Mouse (Mus musculus) megakaryocyte, adult 5-6 weeks (primary cell): ENCODE measurements around the gene Usp30. TPM values are rescaled to one million over a fixed set of nuclear protein-coding genes. Genes with fewer than 3 reads are reported as not detected.

Experiments
- ATAC-seq: 2 replicates; pipeline ENCODE4 v1.8.0; 2016; ENCODE audit warnings: mild to moderate bottlenecking, inconsistent platforms; ENCODE audit not compliant: poor library complexity, severe bottlenecking
- total RNA-seq, 2 experiments: library from RNA; stranded (forward) in 1 of 2; stranded (reverse) in 1 of 2; fragments of 153-499, 151-499 nt in 1 of 2; fragments of 221-1000, 200-1000 nt in 1 of 2; gene quantifications; 2 replicates each; pipeline versions ENCODE4 v1.2.3 to v1.2.4; 2015 to 2017

The Usp30 gene
- total RNA-seq, 2 experiments from 2014 or later, result 2.8 to 4.7 TPM

DNA sequence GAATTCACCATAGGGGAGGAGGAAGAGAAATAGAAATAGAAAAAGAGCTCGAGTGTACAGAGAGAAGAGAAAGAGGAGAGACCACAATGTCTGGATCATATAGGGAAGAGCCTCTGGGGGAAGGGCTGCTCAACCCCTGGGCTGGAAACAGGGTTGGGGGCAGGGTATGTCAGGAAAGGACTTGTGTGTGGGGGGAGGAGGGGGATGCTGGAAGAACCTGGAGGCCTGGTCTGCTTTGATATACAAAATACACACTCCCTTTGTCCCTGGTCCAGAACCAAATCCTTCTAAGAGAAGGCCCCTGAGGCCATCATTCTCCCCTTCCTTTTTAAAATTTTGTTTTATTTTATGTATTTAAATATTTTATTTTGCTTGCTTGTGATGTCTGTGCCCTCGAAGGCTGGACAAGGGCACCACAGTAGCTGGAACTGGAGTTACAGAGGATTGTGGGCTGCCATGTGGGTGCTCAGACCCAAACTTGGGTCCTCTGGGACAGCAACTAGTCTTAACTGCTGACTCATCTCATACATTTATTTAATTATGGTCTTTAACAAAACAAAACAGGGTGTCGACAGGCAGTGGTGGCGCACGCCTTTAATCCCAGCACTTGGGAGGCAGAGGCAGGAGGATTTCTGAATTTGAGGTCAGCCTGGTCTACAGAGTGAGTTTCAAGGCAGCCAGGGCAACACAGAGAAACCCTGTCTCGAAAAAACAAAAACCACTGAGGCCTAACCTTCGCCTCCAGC, 61.4 kb downstream of the Usp30 start:
- ATAC-seq, result no peak

DNA sequence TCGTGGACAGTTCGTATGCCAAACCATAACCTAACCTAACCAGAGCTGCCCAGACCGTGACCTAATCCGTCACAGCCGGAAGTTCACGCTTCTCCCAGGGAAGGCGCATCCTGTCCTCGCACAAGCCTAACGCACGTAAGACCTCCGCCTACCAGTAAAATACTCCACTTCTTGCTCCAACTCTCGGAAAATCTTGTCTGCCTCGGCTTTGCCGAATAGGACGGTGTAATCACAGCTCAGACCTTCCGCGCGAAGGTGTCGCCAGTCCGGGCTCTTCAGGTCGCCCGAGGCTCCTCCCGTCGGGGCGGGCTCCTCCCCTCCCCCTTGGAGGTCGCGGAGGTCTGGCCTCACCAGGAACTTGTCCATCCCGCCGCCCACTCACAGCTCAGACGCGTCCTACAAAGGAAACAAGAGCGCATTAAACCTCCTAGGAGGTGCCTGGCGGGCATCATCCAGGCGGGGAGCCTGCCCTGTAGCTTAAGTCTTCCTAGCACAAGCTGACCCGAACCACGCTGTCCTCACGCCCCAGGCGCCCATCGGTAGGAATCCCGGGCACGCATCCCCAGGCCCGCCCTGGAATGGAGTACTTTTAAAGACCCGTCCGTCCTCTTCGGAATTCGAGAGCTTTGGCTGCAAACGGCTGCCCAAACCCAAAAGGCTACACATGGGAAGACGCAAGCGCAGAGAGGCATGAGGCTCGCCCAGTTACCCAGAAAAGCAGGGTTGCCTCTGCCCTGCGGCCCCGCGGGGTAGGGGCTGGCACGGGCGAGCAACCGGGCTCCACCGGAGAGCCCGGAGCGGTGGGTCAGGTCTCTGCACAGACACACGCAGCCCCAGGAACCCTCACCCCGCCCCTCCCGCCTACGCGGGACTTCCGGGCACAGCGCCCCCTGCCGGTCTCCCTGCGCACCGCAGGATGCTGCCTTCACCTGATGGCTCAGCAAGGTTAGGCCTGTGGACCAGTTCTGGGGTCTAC, 62.4 kb downstream of the Usp30 start, which contains the start of gene Alkbh2:
Gene Alkbh2 (minus strand): TSS at position 845 of the 976 bp plus-strand sequence.
- peak; percentile 65 for ATAC-seq

DNA sequence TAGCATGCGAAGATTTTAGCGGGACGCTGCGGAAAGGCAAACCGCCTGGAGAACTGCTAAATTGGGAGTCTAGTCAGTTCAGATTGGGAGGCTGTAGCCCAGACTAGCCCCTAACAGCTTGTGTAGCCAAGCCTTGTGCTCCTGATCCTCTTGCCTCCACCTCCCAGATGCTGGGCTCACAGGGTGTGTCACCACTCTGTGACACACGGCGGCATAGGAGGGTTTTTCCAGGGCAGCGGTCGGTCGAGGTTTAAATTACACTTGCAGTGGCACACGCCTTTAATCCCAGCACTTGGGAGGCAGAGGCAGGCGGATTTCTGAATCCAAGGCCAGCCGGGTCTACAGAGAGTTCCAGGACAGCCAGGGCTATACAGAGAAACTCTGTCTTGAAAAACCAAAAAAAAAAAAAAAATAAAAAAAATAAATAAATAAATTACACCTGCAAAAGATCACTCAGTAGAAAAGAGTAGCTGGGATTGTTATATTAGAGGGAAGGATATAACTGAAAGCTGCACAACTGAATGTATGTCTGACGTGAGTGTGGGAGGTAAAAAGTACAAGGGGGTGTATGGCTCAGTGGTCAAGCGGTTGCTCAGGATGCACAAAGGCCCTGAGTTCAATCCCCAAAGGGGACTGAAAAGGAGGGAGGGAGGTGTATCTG, 64.4 kb downstream of the Usp30 start:
- ATAC-seq, result no peak

- no peak for ATAC-seq
Observed at GRCm38 (mm10) chr5:114130211-114130605, 64.9 kb downstream of the Usp30 start, which contains the start of gene Ung. Gene Ung (plus strand): TSS chr5:114130386.

GRCm38 (mm10) chr5:114130698-114131520, 65.6 kb downstream of the Usp30 start:
- peak; percentile 83 for ATAC-seq

DNA sequence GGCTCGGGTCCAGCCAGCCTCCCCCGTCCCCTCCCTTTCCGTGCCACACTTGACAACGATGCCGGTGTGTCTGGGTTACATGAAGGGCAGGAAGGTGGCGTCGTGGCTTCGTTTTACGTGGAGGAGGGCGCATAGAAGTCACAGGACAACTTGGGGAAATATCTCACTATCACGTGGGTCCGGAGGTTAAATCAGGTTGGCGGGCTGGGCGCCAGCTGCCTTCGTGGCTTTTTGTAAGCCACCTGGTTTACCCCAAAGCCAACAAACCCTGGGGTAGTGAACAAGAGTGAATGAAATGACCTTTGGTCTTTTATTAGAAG, 66.2 kb downstream of the Usp30 start:
- no peak for ATAC-seq

DNA sequence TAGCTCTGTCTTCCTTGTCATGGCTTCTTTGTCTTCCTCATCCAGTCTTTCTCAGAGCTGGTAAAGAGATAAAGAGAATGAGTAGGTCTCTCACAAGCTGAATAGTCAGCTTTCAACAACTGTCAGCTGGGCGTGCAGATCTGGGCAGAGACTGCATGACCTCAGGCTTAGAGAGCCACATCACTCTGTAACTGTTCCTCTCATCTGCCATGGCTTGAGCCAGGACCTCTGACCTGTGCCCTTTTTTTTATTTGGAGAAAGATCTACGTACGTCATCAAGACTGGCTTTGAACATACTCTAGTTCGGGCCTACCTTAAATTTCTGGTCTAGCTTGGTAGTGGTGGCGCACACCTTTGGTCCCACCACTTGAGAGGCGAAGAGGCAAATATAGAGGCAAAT, 67.6 kb downstream of the Usp30 start:
- ATAC-seq, result no peak

- peak; percentile 33; the same call in 1 of the 2 replicates for ATAC-seq
Observed at GRCm38 (mm10) chr5:114134091-114134534, 68.9 kb downstream of the Usp30 start.

DNA sequence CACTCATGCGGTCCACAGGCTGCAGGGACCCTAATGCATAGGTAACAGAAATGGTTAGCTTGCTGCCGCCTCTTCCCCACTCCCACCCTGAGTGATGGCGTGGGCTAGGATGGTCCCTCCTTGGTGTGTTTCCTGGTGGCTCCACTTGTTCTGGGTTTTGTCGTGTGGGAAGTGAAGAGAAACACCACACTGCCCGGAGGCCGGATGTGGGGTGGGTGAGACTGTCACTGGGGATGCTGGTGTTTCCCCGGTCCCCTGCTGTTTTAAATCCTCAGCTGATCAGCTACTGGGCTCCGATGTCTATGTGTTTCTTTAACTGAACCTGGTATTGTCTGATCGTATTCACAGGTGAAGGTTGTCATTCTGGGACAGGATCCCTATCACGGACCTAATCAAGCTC, 70.3 kb downstream of the Usp30 start:
- ATAC-seq, result no peak

GRCm38 (mm10) chr5:114137481-114138276, 72.4 kb downstream of the Usp30 start:
- ATAC-seq, result no peak

DNA sequence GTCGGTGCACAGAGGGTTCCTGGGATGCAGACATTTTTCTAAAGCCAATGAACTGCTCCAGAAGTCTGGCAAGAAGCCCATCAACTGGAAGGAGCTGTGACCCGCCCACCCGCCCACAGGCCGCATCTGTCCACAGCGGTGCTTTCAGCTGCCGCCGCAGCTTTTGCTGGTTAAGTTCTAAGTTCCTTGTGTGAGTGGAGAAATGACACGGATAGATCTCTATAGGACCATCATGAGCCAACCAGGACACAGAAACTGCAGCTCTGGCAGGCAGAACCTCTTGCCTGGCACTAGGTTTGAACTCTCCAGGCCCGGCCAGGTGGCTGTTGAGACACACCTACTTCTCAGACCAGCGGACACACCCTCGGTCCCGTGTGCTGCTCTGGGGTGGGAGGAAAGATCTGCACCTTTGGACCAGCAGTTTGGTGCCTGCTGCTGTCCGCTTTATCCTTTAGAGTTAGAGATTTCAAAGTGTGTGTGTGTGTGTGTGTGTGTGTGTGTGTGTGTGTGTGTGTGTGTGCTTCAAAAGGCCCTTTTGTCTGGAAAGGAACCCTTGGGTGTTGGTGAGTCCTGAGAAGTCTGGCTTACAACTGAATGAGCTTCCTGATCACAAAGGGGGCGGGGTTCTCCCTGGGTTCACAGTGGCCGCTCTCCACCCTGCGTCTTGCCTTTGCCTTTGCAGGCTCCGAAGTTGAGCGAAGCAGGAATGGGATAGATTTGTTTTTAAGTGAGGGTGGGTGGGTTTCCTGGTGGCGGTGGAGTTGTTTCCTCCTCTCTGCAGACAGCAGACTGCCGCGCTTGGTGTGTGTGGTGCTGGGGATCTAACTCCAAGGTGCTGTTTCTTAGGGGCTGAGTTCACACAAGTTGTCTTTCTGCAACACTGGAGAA, 73.3 kb downstream of the Usp30 start:
- no peak for ATAC-seq

DNA sequence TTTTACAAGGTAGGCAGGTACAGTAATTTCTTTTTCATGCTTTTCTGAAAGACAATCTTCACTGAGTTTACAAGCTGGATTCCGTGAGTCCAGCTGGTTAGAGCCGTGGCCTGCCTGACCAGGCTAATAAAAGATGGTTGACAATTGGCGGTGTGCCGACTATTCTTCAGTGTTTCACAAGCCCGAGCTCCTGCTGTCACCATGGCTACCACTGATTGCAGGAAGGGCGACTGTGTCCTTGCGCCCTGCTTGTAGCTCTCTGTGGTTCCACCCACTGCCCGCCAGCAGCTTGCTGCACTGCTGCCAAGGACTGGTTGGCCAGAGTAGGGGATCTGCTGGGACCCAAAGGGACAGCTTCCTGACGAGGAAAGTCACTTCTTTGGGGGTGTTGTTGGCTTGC, 73.9 kb downstream of the Usp30 start:
- ATAC-seq, result no peak

GRCm38 (mm10) chr5:114146028-114146888, 81.0 kb downstream of the Usp30 start, which contains the start of gene Acacb:
Gene Acacb (plus strand): TSS chr5:114146535.
- ATAC-seq, result no peak

- no peak for ATAC-seq
Observed at GRCm38 (mm10) chr5:114147043-114147972, 82.0 kb downstream of the Usp30 start.

DNA sequence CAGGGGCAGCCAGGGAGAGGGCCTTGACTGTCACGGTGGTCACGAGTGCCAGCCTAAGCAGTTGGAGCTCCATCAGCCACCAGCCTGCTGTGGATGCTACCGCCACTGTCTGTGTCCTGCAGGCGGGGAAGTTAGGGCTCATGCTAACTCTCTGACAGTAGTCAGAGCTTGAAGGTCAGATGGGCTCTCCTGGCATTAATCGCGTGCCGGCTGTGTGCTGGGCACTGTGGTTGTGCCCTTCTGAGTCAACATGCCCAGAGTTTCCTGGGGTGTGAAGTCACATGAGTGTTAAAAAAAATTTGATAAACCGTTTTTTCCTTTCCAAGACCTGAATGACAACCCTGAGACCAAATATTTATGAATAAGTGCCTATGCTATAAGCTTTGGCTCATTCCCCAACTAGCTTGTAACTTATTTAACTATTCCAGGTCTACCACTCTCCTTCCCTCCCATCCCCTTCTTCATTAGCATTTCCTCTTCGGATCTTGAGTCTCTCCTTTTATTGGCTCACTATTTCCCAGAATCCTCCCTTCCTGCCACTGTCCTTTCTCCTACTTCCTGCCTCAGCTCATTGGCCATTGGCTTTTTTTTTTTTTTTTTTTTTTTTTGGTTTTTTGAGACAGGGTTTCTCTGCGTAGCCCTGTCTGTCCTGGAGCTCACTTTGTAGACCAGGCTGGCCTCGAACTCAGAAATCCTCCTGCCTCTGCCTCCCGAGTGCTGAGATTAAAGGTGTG, 87.3 kb downstream of the Usp30 start:
- no peak for ATAC-seq

DNA sequence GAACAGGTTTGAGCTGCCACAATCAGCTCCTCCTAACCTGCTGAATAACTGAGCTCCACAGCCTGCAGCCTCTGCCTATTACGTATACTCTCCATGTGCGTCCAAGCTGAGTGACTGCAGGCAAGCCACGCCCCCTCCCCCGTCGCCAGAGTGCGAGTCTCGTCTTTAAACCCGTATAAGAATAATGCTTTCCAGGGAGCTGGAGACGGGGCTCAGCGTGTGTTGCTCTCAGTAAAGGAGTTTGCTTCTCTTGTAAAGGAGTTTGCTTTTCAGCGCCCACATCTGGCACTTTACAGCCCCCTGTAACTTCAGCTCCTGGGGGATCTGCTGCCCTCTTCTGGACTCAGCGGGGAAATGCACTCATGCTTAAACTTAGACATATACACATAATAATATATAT, 88.2 kb downstream of the Usp30 start:
- ATAC-seq, result no peak
